Mouse (Mus musculus) testis, adult 2 months (tissue): ENCODE measurements around the gene Osbpl8.

Experiments used
- CTCF ChIP-seq: fragments of 200-500 bp; IDR thresholded peaks from 2 replicates; pipeline ENCODE4 v1.5.1; 2012; ENCODE audit warnings: low read depth, mild to moderate bottlenecking, inconsistent platforms, low read length, moderate library complexity; ENCODE audit not compliant: control insufficient read depth, insufficient read depth, insufficient replicate concordance
- POLR2A ChIP-seq: fragments of 200-500 bp; IDR thresholded peaks from 2 replicates; pipeline ENCODE4 v1.6.1; 2012; ENCODE audit warnings: low read depth, mild to moderate bottlenecking, inconsistent platforms, low read length, moderate library complexity; ENCODE audit not compliant: control insufficient read depth

- no peak for TF ChIP-seq CTCF
- no peak for TF ChIP-seq POLR2A
Measured at GRCm38 (mm10) chr10:111216111-111216510, 51.6 kb downstream of the Osbpl8 start.
